Mouse (Mus musculus) heart, adult 2 months (tissue): ENCODE data around the gene Cmip.

Experiments used
- CTCF ChIP-seq: fragments of 200-600 bp; IDR thresholded peaks from 2 replicates; pipeline ENCODE4 v1.8.1; 2022; ENCODE audit warnings: antibody characterized with exemption, mild to moderate bottlenecking, moderate library complexity
- EP300 ChIP-seq: fragments of 200-500 bp; IDR thresholded peaks from 2 replicates; pipeline ENCODE4 v1.6.1; 2011; ENCODE audit warnings: low read depth, low read length, control low read depth; ENCODE audit not compliant: insufficient read depth
- POLR2A ChIP-seq: fragments of 200-500 bp; IDR thresholded peaks from 2 replicates; pipeline ENCODE4 v1.6.1; 2011; ENCODE audit warnings: mild to moderate bottlenecking, low read depth, low read length, control low read depth; ENCODE audit not compliant: insufficient read depth

- TF ChIP-seq CTCF (no peak), POLR2A (no peak), EP300 (no peak)
Observed at GRCm38 (mm10) chr8:117493543-117493942, 236.7 kb downstream of the Cmip start.
